Mouse (Mus musculus): ENCODE data around the gene 1810062G17Rik.

DNA sequence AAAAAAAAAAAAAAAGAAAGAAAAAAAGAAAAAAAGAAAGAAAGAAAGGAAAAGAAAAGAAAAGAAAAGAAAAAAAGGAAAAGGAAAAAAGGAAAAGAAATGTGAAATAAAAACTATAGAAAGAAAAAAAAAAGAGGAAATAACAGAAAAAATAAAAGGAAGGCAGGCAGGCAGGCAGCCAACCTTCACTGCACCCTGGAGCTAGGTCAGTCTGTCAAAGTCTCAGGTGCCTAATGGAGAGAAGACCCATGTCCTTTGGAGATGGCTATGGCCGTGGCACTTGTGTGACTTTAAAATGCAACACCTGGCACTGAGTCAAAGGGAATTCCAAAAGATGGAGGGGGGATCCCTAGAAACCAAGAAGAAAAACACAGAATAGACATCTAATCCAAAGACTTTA lies 12.6 kb downstream of the 1810062G17Rik start:
- TF ChIP-seq POLR2A (IDR thresholded peaks at IDR 0.05; ENCODE audit: low read depth, low read length) (no peak), CTCF (IDR thresholded peaks at IDR 0.05; ENCODE audit: extremely low read depth, insufficient read length, insufficient replicate concordance, low read depth, low read length) (no peak)

Data from small intestine, adult 2 months (tissue).